Mouse (Mus musculus) hindbrain, embryonic 14.5 days (tissue): ENCODE measurements around the gene Gm9913. TPM values are rescaled to one million over a fixed set of nuclear protein-coding genes. Genes with fewer than 3 reads are reported as not detected.

ENCODE experiments used
- ATAC-seq: fragments of 200-750 bp; cut with Nextera tagmentation; 2 replicates; pipeline ENCODE4 v1.8.0; 2017; ENCODE audit warnings: moderate number of reproducible peaks, mild to moderate bottlenecking, moderate TSS enrichment, moderate library complexity; ENCODE audit not compliant: low FRiP score
- DNase-seq: peaks from one replicate; pipeline ENCODE4 v3.0.0-alpha.2; 2015; ENCODE audit warnings: low spot score
- H3K27ac ChIP-seq: fragments of 300-500 bp; sonication (generic); 2 replicates; pipeline ENCODE4 v1.5.1; 2014; ENCODE audit warnings: mild to moderate bottlenecking, moderate library complexity
- H3K27me3 ChIP-seq: fragments of 300-500 bp; sonication (generic); 2 replicates; pipeline ENCODE4 v1.6.1; 2014; ENCODE audit warnings: mild to moderate bottlenecking, low read length, mixed read lengths; ENCODE audit not compliant: control insufficient read depth, insufficient read depth
- H3K36me3 ChIP-seq: fragments of 300-500 bp; sonication (generic); replicated peaks from 2 replicates; pipeline ENCODE4 v1.6.1; 2014; ENCODE audit not compliant: control insufficient read depth, insufficient read depth
- H3K4me1 ChIP-seq: fragments of 300-500 bp; sonication (generic); replicated peaks from 2 replicates; pipeline ENCODE4 v1.6.1; 2014; ENCODE audit warnings: antibody characterized with exemption, low read length, mixed read lengths; ENCODE audit not compliant: control insufficient read depth, insufficient read depth
- H3K4me2 ChIP-seq: fragments of 300-500 bp; sonication (generic); replicated peaks from 2 replicates; pipeline ENCODE4 v1.6.1; 2014; ENCODE audit warnings: mild to moderate bottlenecking, moderate library complexity
- H3K4me3 ChIP-seq: fragments of 300-500 bp; sonication (generic); replicated peaks from 2 replicates; pipeline ENCODE4 v1.5.1; 2014; ENCODE audit warnings: mild to moderate bottlenecking, low read length
- H3K9ac ChIP-seq: fragments of 300-500 bp; sonication (generic); 2 replicates; pipeline ENCODE4 v1.6.1; 2014
- H3K9me3 ChIP-seq: fragments of 300-500 bp; sonication (generic); 2 replicates; pipeline ENCODE4 v1.6.1; 2016; ENCODE audit warnings: low read length; ENCODE audit not compliant: control insufficient read depth
- WGBS: fragments of 180-500 bp; shearing (Covaris S2); extraction: QIAGEN DNeasy Blood & Tissue Kit; methylation state at CpG from one replicate; pipeline ENCODE4 v1.1.7; 2014; 5-methylcytosine and 5-hydroxymethylcytosine counted together
- polyA plus RNA-seq: library from polyadenylated mRNA; unstranded; fragments of >200 nt; fragmentation: Nextera tagmentation; extraction: Ambion mirVana; gene quantifications from 2 replicates; pipeline ENCODE4 v1.2.1, GENCODE M21; 2014

Gene Gm9913
- polyA plus RNA-seq, 1 experiment from 2014 or later = not detected

DNA sequence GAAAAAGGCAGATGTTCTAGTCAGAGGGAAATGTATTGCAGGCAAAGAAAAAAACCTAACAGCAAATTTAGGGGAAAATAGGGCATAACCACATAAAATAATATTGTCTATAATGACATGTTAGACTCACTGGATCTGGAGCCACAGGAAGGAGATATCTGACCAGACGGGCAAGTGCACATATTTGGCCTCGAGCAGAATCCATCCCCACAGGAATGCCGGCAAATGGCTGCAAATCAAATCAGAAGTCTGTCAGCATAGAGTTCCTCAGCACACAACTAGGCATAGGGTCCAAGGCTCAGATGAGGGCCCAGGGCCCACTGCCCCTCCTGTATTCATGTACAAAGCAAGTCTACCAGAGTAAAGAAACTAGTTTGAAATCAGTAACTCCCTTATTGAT lies 27.5 kb upstream of the Gm9913 start:
- no peak for DNase-seq
- ATAC-seq = no peak

GRCm38 (mm10) chr2:125478705-125479104 lies 26.2 kb upstream of the Gm9913 start:
- H3K9ac ChIP-seq = no peak overlapping the region
- H3K27me3 ChIP-seq = no peaks in the 10 kb centered on the region
- no peaks in the 10 kb centered on the region for H3K4me1 ChIP-seq
- H3K9me3 ChIP-seq = no peaks in the 10 kb centered on the region
- 71% methylated on average over 4 of the region's 4 CpGs for WGBS
- no peak overlapping the region for H3K4me3 ChIP-seq
- H3K36me3 ChIP-seq = no peaks in the 10 kb centered on the region
- no peak overlapping the region for H3K27ac ChIP-seq
- no peak for ATAC-seq
- no peak for DNase-seq
- no peak overlapping the region for H3K4me2 ChIP-seq

More for the DNA sequence above, 27.5 kb upstream of the Gm9913 start:
- Histone ChIP-seq H3K27ac (no peak overlapping the region), H3K27me3 (no peaks in the 10 kb centered on the region), H3K4me3 (no peak overlapping the region), H3K4me2 (no peak overlapping the region), H3K9me3 (no peaks in the 10 kb centered on the region), H3K4me1 (no peaks in the 10 kb centered on the region), H3K36me3 (no peaks in the 10 kb centered on the region), H3K9ac (no peak overlapping the region)
- 67% methylated on average over 3 of the region's 3 CpGs for WGBS

GRCm38 (mm10) chr2:125480057-125480456 lies 24.8 kb upstream of the Gm9913 start:
- no peaks in the 10 kb centered on the region for H3K9me3 ChIP-seq
- no peak overlapping the region for H3K4me3 ChIP-seq
- 85% methylated on average over 5 of the region's 5 CpGs for WGBS
- no peak overlapping the region for H3K4me2 ChIP-seq
- no peak for DNase-seq
- no peaks in the 10 kb centered on the region for H3K4me1 ChIP-seq
- H3K27me3 ChIP-seq = no peaks in the 10 kb centered on the region
- no peaks in the 10 kb centered on the region for H3K36me3 ChIP-seq
- H3K27ac ChIP-seq = no peak overlapping the region
- ATAC-seq = no peak
- H3K9ac ChIP-seq = no peak overlapping the region

GRCm38 (mm10) chr2:125481116-125481515 lies 23.8 kb upstream of the Gm9913 start:
- Histone ChIP-seq H3K4me3 (no peak overlapping the region), H3K36me3 (no peaks in the 10 kb centered on the region), H3K27me3 (no peaks in the 10 kb centered on the region), H3K4me2 (no peak overlapping the region), H3K9me3 (no peaks in the 10 kb centered on the region), H3K9ac (no peak overlapping the region), H3K4me1 (no peaks in the 10 kb centered on the region), H3K27ac (no peak overlapping the region)
- ATAC-seq = no peak
- DNase-seq = no peak
- 89% methylated on average over 4 of the region's 4 CpGs for WGBS

GRCm38 (mm10) chr2:125481531-125482317 lies 23.2 kb upstream of the Gm9913 start:
- no peak for ATAC-seq
- no peak overlapping the region for H3K4me3 ChIP-seq
- no peaks in the 10 kb centered on the region for H3K36me3 ChIP-seq
- no peak for DNase-seq
- H3K27ac ChIP-seq = no peak overlapping the region
- H3K9ac ChIP-seq = no peak overlapping the region
- 89% methylated on average over 9 of the region's 9 CpGs for WGBS
- no peaks in the 10 kb centered on the region for H3K4me1 ChIP-seq
- no peaks in the 10 kb centered on the region for H3K27me3 ChIP-seq
- H3K4me2 ChIP-seq = no peak overlapping the region
- H3K9me3 ChIP-seq = no peaks in the 10 kb centered on the region

DNA sequence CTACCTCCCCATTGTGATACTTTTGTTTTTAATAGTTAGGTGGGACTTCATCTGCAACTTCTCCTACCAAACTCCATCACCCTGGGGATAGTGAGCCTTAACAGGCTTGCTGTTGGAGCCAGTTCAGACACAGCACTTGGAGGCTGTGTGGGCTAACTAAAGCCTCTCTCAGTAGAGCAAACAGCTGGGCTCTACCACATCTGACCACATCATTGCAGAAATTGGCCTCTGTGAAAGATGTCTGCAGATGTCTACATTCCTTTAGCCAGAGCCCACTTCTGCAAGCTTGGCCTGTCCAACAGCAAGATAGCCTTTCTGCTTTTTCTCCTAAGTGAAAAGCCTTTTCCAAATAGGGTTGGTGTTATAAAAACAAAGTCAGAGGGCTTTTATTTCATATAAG lies 20.7 kb upstream of the Gm9913 start:
- Histone ChIP-seq H3K27ac (no peak overlapping the region), H3K4me2 (no peak overlapping the region), H3K4me1 (no peaks in the 10 kb centered on the region), H3K4me3 (no peak overlapping the region), H3K9ac (no peak overlapping the region), H3K27me3 (no peaks in the 10 kb centered on the region), H3K36me3 (no peaks in the 10 kb centered on the region), H3K9me3 (no peaks in the 10 kb centered on the region)
- ATAC-seq (no peak), DNase-seq (no peak)

- Histone ChIP-seq H3K9ac (no peak overlapping the region), H3K27ac (no peak overlapping the region), H3K9me3 (no peaks in the 10 kb centered on the region), H3K4me2 (no peak overlapping the region), H3K27me3 (no peaks in the 10 kb centered on the region), H3K4me1 (no peaks in the 10 kb centered on the region), H3K36me3 (no peaks in the 10 kb centered on the region), H3K4me3 (no peak overlapping the region)
- 84% methylated on average over 9 of the region's 9 CpGs for WGBS
- ATAC-seq = no peak
- no peak for DNase-seq
These were observed 20.0 kb upstream of the Gm9913 start for GRCm38 (mm10) chr2:125484910-125485309.

- Histone ChIP-seq H3K4me1 (no peaks in the 10 kb centered on the region), H3K9ac (no peak overlapping the region), H3K9me3 (no peaks in the 10 kb centered on the region), H3K36me3 (no peaks in the 10 kb centered on the region), H3K27me3 (no peaks in the 10 kb centered on the region), H3K27ac (no peak overlapping the region), H3K4me2 (no peak overlapping the region), H3K4me3 (no peak overlapping the region)
- 97% methylated on average over 1 of the region's 1 CpGs for WGBS
- DNase-seq (no peak), ATAC-seq (no peak)
These were observed 14.9 kb upstream of the Gm9913 start for GRCm38 (mm10) chr2:125489979-125490378.

GRCm38 (mm10) chr2:125492050-125492900 lies 12.6 kb upstream of the Gm9913 start:
- H3K27me3 ChIP-seq = no peaks in the 10 kb centered on the region
- ATAC-seq (no peak), DNase-seq (no peak)
- no peaks in the 10 kb centered on the region for H3K4me1 ChIP-seq
- no peak overlapping the region for H3K4me3 ChIP-seq
- WGBS = 79% methylated on average over 15 of the region's 15 CpGs
- H3K36me3 ChIP-seq = no peaks in the 10 kb centered on the region
- H3K9me3 ChIP-seq = no peaks in the 10 kb centered on the region
- H3K27ac ChIP-seq = no peak overlapping the region
- no peak overlapping the region for H3K9ac ChIP-seq
- H3K4me2 ChIP-seq = no peak overlapping the region
